Mouse (Mus musculus) erythroblast, embryonic 14.5 days (primary cell): ENCODE measurements at regions not wholly inside any gene's neighbourhood (a gene's known extent, or its start where the extent isn't known, plus 50 kb on each side); places are given as distances from the start of the nearest gene placed in this dataset.

Source experiments
- GATA1 ChIP-seq: IDR thresholded peaks from 2 replicates; pipeline ENCODE4 v1.6.1; 2012; ENCODE audit warnings: low read length, inconsistent platforms, mixed read lengths
- TAL1 ChIP-seq: IDR thresholded peaks from 3 replicates; pipeline ENCODE4 v1.6.1; 2012; ENCODE audit warnings: low read length, inconsistent platforms, mixed read lengths

DNA sequence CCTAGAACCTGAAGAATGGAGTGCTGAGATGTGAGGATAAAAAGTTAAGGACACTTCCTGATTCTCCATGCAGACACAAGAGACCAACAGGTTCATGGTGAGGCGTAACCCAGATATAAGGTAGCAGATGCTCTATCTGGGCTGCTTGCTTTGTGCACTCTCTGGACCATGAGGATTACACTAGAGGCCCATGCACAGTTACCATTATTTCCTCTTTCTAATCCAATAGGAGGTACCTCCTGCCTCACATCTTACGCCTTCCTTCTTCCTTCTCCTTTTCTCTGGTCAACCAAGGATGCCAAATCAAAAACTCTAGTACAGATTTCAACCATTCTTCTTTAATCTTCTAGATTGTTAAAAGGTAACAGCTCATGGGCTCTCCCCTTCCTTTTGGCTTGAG is 169.1 kb upstream of the Bcl6 start:
- TF ChIP-seq GATA1 (no peak), TAL1 (no peak)
